Mouse (Mus musculus): ENCODE data around the gene Spata31d1b. TPM values are rescaled to one million over a fixed set of nuclear protein-coding genes. Genes with fewer than 3 reads are reported as not detected.
"Not testable (repeated sequence)": the region's sequence is repeated elsewhere in the genome, so short reads cannot be mapped to it uniquely, and the experiment has no call there.

Spata31d1b gene
- polyA plus RNA-seq, 1 experiment from 2014 or later = not detected

- Histone ChIP-seq H3K27ac (ENCODE audit: low read depth, low read length) (no peak overlapping the region), H3K36me3 (ENCODE audit: control insufficient read depth, insufficient read depth) (no peaks in the 10 kb centered on the region), H3K4me1 (replicated peaks; ENCODE audit: control insufficient read depth, insufficient read depth, low read length) (no peaks in the 10 kb centered on the region), H3K9ac (ENCODE audit: low read depth, low read length) (no peak overlapping the region), H3K4me3 (ENCODE audit: low read depth, low read length) (no peak overlapping the region), H3K27me3 (replicated peaks; ENCODE audit: control insufficient read depth, insufficient read depth, low read length) (no peaks in the 10 kb centered on the region), H3K9me3 (ENCODE audit: control insufficient read depth) (no peaks in the 10 kb centered on the region), H3K4me2 (replicated peaks; ENCODE audit: low read depth) (peak overlapping the region; percentile 21; the same call in 1 of the 2 replicates)
- 43% methylated on average over 29 of the region's 29 CpGs for WGBS
- no peak for TF ChIP-seq CTCF (IDR thresholded peaks at IDR 0.05; ENCODE audit: low read depth)
- no peak for ATAC-seq
Observed at GRCm38 (mm10) chr13:59726139-59726867, 14.2 kb downstream of the Spata31d1b start.

GRCm38 (mm10) chr13:59728378-59729093 lies 16.5 kb downstream of the Spata31d1b start:
- peak; percentile 71 for ATAC-seq
- WGBS = 21% methylated on average over 7 of the region's 7 CpGs
- peak; percentile 98 for TF ChIP-seq CTCF (IDR thresholded peaks at IDR 0.05; ENCODE audit: low read depth)
- no peaks in the 10 kb centered on the region for H3K27me3 ChIP-seq (replicated peaks; ENCODE audit: control insufficient read depth, insufficient read depth, low read length)
- H3K4me2 ChIP-seq (replicated peaks; ENCODE audit: low read depth) = no peak overlapping the region
- H3K36me3 ChIP-seq (ENCODE audit: control insufficient read depth, insufficient read depth) = no peaks in the 10 kb centered on the region
- no peak overlapping the region for H3K4me3 ChIP-seq (ENCODE audit: low read depth, low read length)
- no peak overlapping the region for H3K9ac ChIP-seq (ENCODE audit: low read depth, low read length)
- no peak overlapping the region for H3K27ac ChIP-seq (ENCODE audit: low read depth, low read length)
- H3K9me3 ChIP-seq (ENCODE audit: control insufficient read depth) = no peaks in the 10 kb centered on the region
- H3K4me1 ChIP-seq (replicated peaks; ENCODE audit: control insufficient read depth, insufficient read depth, low read length) = no peaks in the 10 kb centered on the region

- Histone ChIP-seq H3K9me3 (ENCODE audit: control insufficient read depth) (no peaks in the 10 kb centered on the region), H3K9ac (ENCODE audit: low read depth, low read length) (no peak within 1 kb of the TSS), H3K36me3 (ENCODE audit: control insufficient read depth, insufficient read depth) (no peaks in the 10 kb centered on the region), H3K4me2 (replicated peaks; ENCODE audit: low read depth) (no peak within 1 kb of the TSS), H3K4me3 (ENCODE audit: low read depth, low read length) (no peak within 1 kb of the TSS), H3K27me3 (replicated peaks; ENCODE audit: control insufficient read depth, insufficient read depth, low read length) (no peaks in the 10 kb centered on the region), H3K4me1 (replicated peaks; ENCODE audit: control insufficient read depth, insufficient read depth, low read length) (no peaks in the 10 kb centered on the region), H3K27ac (ENCODE audit: low read depth, low read length) (no peak within 1 kb of the TSS)
- no peak for TF ChIP-seq CTCF (IDR thresholded peaks at IDR 0.05; ENCODE audit: low read depth)
- ATAC-seq = no peak
- WGBS = 40% methylated on average over 7 of the region's 7 CpGs
Observed at GRCm38 (mm10) chr13:59731652-59732051, 19.6 kb downstream of the Spata31d1b start, which contains the start of gene Spata31d1d. TSS of gene Spata31d1d (minus strand) at chr13:59731752.

- ATAC-seq = no peak; the same call in 1 of the 2 replicates
- H3K36me3 ChIP-seq (ENCODE audit: control insufficient read depth, insufficient read depth) = no peaks in the 10 kb centered on the region
- no peaks in the 10 kb centered on the region for H3K4me1 ChIP-seq (replicated peaks; ENCODE audit: control insufficient read depth, insufficient read depth, low read length)
- H3K27ac ChIP-seq (ENCODE audit: low read depth, low read length) = no peak overlapping the region
- no peak overlapping the region for H3K4me3 ChIP-seq (ENCODE audit: low read depth, low read length)
- H3K9ac ChIP-seq (ENCODE audit: low read depth, low read length) = no peak overlapping the region
- no peaks in the 10 kb centered on the region for H3K9me3 ChIP-seq (ENCODE audit: control insufficient read depth)
- no peaks in the 10 kb centered on the region for H3K27me3 ChIP-seq (replicated peaks; ENCODE audit: control insufficient read depth, insufficient read depth, low read length)
- TF ChIP-seq CTCF (IDR thresholded peaks at IDR 0.05; ENCODE audit: low read depth) = no peak
- no peak overlapping the region for H3K4me2 ChIP-seq (replicated peaks; ENCODE audit: low read depth)
- 80% methylated on average over 2 of the region's 4 CpGs for WGBS
Observed at GRCm38 (mm10) chr13:59733936-59734335, 21.9 kb downstream of the Spata31d1b start.

- H3K27ac ChIP-seq (ENCODE audit: low read depth, low read length); H3K4me2 ChIP-seq (replicated peaks; ENCODE audit: low read depth); H3K4me1 ChIP-seq (replicated peaks; ENCODE audit: control insufficient read depth, insufficient read depth, low read length); H3K4me3 ChIP-seq (ENCODE audit: low read depth, low read length); H3K9ac ChIP-seq (ENCODE audit: low read depth, low read length); H3K36me3 ChIP-seq (ENCODE audit: control insufficient read depth, insufficient read depth); ATAC-seq; H3K9me3 ChIP-seq (ENCODE audit: control insufficient read depth); H3K27me3 ChIP-seq (replicated peaks; ENCODE audit: control insufficient read depth, insufficient read depth, low read length): not testable (repeated sequence)
- 11% methylated on average over 6 of the region's 6 CpGs for WGBS
Observed at GRCm38 (mm10) chr13:59734347-59734746, 22.3 kb downstream of the Spata31d1b start.

- 17% methylated on average over 3 of the region's 3 CpGs for WGBS
- TF ChIP-seq CTCF (IDR thresholded peaks at IDR 0.05; ENCODE audit: low read depth) = peak; percentile 62
- peak; percentile 69 for ATAC-seq
- no peaks in the 10 kb centered on the region for H3K9me3 ChIP-seq (ENCODE audit: control insufficient read depth)
- no peaks in the 10 kb centered on the region for H3K4me1 ChIP-seq (replicated peaks; ENCODE audit: control insufficient read depth, insufficient read depth, low read length)
- no peaks in the 10 kb centered on the region for H3K36me3 ChIP-seq (ENCODE audit: control insufficient read depth, insufficient read depth)
- no peak overlapping the region for H3K4me3 ChIP-seq (ENCODE audit: low read depth, low read length)
- H3K4me2 ChIP-seq (replicated peaks; ENCODE audit: low read depth) = no peak overlapping the region
- no peaks in the 10 kb centered on the region for H3K27me3 ChIP-seq (replicated peaks; ENCODE audit: control insufficient read depth, insufficient read depth, low read length)
- no peak overlapping the region for H3K9ac ChIP-seq (ENCODE audit: low read depth, low read length)
- H3K27ac ChIP-seq (ENCODE audit: low read depth, low read length) = no peak overlapping the region
Observed at GRCm38 (mm10) chr13:59735190-59735589, 23.1 kb downstream of the Spata31d1b start.
